Mouse (Mus musculus) olfactory bulb, adult 2 months (tissue): ENCODE data around the gene Fam189b.

ENCODE experiments used
- CTCF ChIP-seq: fragments of 200-500 bp; IDR thresholded peaks from 2 replicates; pipeline ENCODE4 v1.5.1; 2012; ENCODE audit warnings: low read depth, mild to moderate bottlenecking, low read length, moderate library complexity; ENCODE audit not compliant: insufficient read depth
- POLR2A ChIP-seq: fragments of 200-500 bp; IDR thresholded peaks from 2 replicates; pipeline ENCODE4 v1.6.1; 2012; ENCODE audit warnings: mild to moderate bottlenecking, low read depth, low read length, moderate library complexity; ENCODE audit not compliant: insufficient read depth

- no peak for TF ChIP-seq CTCF
- TF ChIP-seq POLR2A: no peak
These were observed 46.6 kb upstream of the Fam189b start for GRCm38 (mm10) chr3:89136365-89136764.
